Mouse (Mus musculus): Measurements from ENCODE around the gene Npvf. TPM values are rescaled to one million over a fixed set of nuclear protein-coding genes. Genes with fewer than 3 reads are reported as not detected.

The Npvf gene
- polyA plus RNA-seq (2012; ENCODE audit: insufficient read depth, insufficient read length, missing spikeins), result 4.0 and 6.0 TPM in 2 replicates

GRCm38 (mm10) chr6:50654356-50654755 lies at the start of gene Npvf:
TSS of gene Npvf (minus strand) at chr6:50654439.
- no peak within 1 kb of the TSS for H3K27ac ChIP-seq (ENCODE audit: insufficient read depth, low read depth, low read length)
- TF ChIP-seq POLR2A (IDR thresholded peaks at IDR 0.05; ENCODE audit: borderline replicate concordance, low read depth, low read length), result no peak
- TF ChIP-seq CTCF (IDR thresholded peaks at IDR 0.05; ENCODE audit: low read depth, low read length), result no peak
- no peak within 1 kb of the TSS for H3K4me3 ChIP-seq (ENCODE audit: insufficient read depth, low read length)
- H3K4me1 ChIP-seq (ENCODE audit: control insufficient read depth, insufficient read depth, low read length), result no peaks in the 10 kb centered on the region

GRCm38 (mm10) chr6:50689121-50689815 lies 35.0 kb upstream of the Npvf start:
- H3K27ac ChIP-seq (ENCODE audit: insufficient read depth, low read depth, low read length), result peak overlapping the region; percentile 62
- TF ChIP-seq POLR2A (IDR thresholded peaks at IDR 0.05; ENCODE audit: borderline replicate concordance, low read depth, low read length), result no peak
- TF ChIP-seq CTCF (IDR thresholded peaks at IDR 0.05; ENCODE audit: low read depth, low read length), result no peak
- no peak overlapping the region for H3K4me3 ChIP-seq (ENCODE audit: insufficient read depth, low read length)
- peaks cover 61% of the 10 kb centered on the region for H3K4me1 ChIP-seq (ENCODE audit: control insufficient read depth, insufficient read depth, low read length)

- TF ChIP-seq POLR2A (IDR thresholded peaks at IDR 0.05; ENCODE audit: borderline replicate concordance, low read depth, low read length) (no peak), CTCF (IDR thresholded peaks at IDR 0.05; ENCODE audit: low read depth, low read length) (no peak)
- Histone ChIP-seq H3K4me3 (ENCODE audit: insufficient read depth, low read length) (no peak overlapping the region), H3K27ac (ENCODE audit: insufficient read depth, low read depth, low read length) (peak overlapping the region; percentile 95), H3K4me1 (ENCODE audit: control insufficient read depth, insufficient read depth, low read length) (peaks cover 73% of the 10 kb centered on the region)
Observed at GRCm38 (mm10) chr6:50684646-50685415, 30.6 kb upstream of the Npvf start.

GRCm38 (mm10) chr6:50681491-50681890 lies 27.3 kb upstream of the Npvf start:
- Histone ChIP-seq H3K4me3 (ENCODE audit: insufficient read depth, low read length) (no peak overlapping the region), H3K27ac (ENCODE audit: insufficient read depth, low read depth, low read length) (peak overlapping the region; percentile 77), H3K4me1 (ENCODE audit: control insufficient read depth, insufficient read depth, low read length) (peaks cover 47% of the 10 kb centered on the region)
- no peak for TF ChIP-seq POLR2A (IDR thresholded peaks at IDR 0.05; ENCODE audit: borderline replicate concordance, low read depth, low read length)
- no peak for TF ChIP-seq CTCF (IDR thresholded peaks at IDR 0.05; ENCODE audit: low read depth, low read length)

- Histone ChIP-seq H3K4me1 (ENCODE audit: control insufficient read depth, insufficient read depth, low read length) (peaks cover 43% of the 10 kb centered on the region), H3K4me3 (ENCODE audit: insufficient read depth, low read length) (no peak overlapping the region), H3K27ac (ENCODE audit: insufficient read depth, low read depth, low read length) (peak overlapping the region; percentile 77)
- TF ChIP-seq POLR2A (IDR thresholded peaks at IDR 0.05; ENCODE audit: borderline replicate concordance, low read depth, low read length) (no peak), CTCF (IDR thresholded peaks at IDR 0.05; ENCODE audit: low read depth, low read length) (no peak)
Observed at GRCm38 (mm10) chr6:50680224-50681215, 26.3 kb upstream of the Npvf start.

GRCm38 (mm10) chr6:50679486-50679828 lies 25.2 kb upstream of the Npvf start:
- Histone ChIP-seq H3K4me1 (ENCODE audit: control insufficient read depth, insufficient read depth, low read length) (peaks cover 36% of the 10 kb centered on the region), H3K4me3 (ENCODE audit: insufficient read depth, low read length) (no peak overlapping the region), H3K27ac (ENCODE audit: insufficient read depth, low read depth, low read length) (no peak overlapping the region)
- TF ChIP-seq CTCF (IDR thresholded peaks at IDR 0.05; ENCODE audit: low read depth, low read length) (no peak), POLR2A (IDR thresholded peaks at IDR 0.05; ENCODE audit: borderline replicate concordance, low read depth, low read length) (no peak)

GRCm38 (mm10) chr6:50678826-50679485 lies 24.7 kb upstream of the Npvf start:
- H3K4me3 ChIP-seq (ENCODE audit: insufficient read depth, low read length), result no peak overlapping the region
- no peak overlapping the region for H3K27ac ChIP-seq (ENCODE audit: insufficient read depth, low read depth, low read length)
- H3K4me1 ChIP-seq (ENCODE audit: control insufficient read depth, insufficient read depth, low read length), result peaks cover 32% of the 10 kb centered on the region
- no peak for TF ChIP-seq POLR2A (IDR thresholded peaks at IDR 0.05; ENCODE audit: borderline replicate concordance, low read depth, low read length)
- peak; percentile 69 for TF ChIP-seq CTCF (IDR thresholded peaks at IDR 0.05; ENCODE audit: low read depth, low read length)

- Histone ChIP-seq H3K4me3 (ENCODE audit: insufficient read depth, low read length) (no peak overlapping the region), H3K4me1 (ENCODE audit: control insufficient read depth, insufficient read depth, low read length) (no peaks in the 10 kb centered on the region; the same call in 1 of the 2 replicates), H3K27ac (ENCODE audit: insufficient read depth, low read depth, low read length) (no peak overlapping the region)
- TF ChIP-seq POLR2A (IDR thresholded peaks at IDR 0.05; ENCODE audit: borderline replicate concordance, low read depth, low read length), result no peak
- TF ChIP-seq CTCF (IDR thresholded peaks at IDR 0.05; ENCODE audit: low read depth, low read length), result no peak
Observed at GRCm38 (mm10) chr6:50671191-50671590, 17.0 kb upstream of the Npvf start.

GRCm38 (mm10) chr6:50666937-50667336 lies 12.7 kb upstream of the Npvf start:
- Histone ChIP-seq H3K27ac (ENCODE audit: insufficient read depth, low read depth, low read length) (no peak overlapping the region), H3K4me1 (ENCODE audit: control insufficient read depth, insufficient read depth, low read length) (no peaks in the 10 kb centered on the region; the same call in 1 of the 2 replicates), H3K4me3 (ENCODE audit: insufficient read depth, low read length) (no peak overlapping the region)
- TF ChIP-seq CTCF (IDR thresholded peaks at IDR 0.05; ENCODE audit: low read depth, low read length), result no peak
- no peak for TF ChIP-seq POLR2A (IDR thresholded peaks at IDR 0.05; ENCODE audit: borderline replicate concordance, low read depth, low read length)
